Mouse (Mus musculus): ENCODE measurements around the gene Marcksl1.
A peak's percentile ranks its signal among the peaks of the same experiment; 100 is the strongest.

Gene Marcksl1

GRCm38 (mm10) chr4:129513086-129513767 lies at the start of gene Marcksl1:
Gene Marcksl1, plus strand, starts transcription at chr4:129513581.
- peak; percentile 94 for DNase-seq (ENCODE audit: extremely low spot score)

DNA sequence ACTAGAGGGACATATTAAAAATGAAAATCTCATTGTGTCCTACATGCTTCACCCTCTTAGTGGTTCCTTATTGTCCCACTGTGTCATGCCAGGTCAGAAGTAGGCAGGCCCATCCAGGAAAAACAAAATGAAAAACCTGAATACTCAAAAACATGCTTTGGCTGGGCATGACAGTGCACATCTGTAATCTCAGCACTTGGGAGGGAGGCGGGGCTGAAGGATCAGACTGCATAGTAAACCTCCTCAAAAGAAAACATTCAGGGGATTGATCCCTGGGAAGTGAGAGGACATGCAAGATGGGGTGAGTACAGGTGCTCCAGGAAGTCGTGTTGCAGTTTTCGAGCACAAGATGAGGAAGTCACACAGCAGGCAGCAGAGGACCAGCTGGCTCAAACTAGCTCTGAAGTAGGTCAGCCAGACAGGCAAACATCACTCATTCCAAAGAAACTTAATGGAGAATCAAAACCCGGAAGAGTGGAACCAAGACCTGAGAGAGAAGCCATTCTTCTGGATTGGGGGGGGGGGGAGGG lies 49.0 kb upstream of the Marcksl1 start:
- DNase-seq (ENCODE audit: extremely low spot score), result no peak

GRCm38 (mm10) chr4:129476047-129476446 lies 37.3 kb upstream of the Marcksl1 start:
- DNase-seq (ENCODE audit: extremely low spot score), result no peak

DNA sequence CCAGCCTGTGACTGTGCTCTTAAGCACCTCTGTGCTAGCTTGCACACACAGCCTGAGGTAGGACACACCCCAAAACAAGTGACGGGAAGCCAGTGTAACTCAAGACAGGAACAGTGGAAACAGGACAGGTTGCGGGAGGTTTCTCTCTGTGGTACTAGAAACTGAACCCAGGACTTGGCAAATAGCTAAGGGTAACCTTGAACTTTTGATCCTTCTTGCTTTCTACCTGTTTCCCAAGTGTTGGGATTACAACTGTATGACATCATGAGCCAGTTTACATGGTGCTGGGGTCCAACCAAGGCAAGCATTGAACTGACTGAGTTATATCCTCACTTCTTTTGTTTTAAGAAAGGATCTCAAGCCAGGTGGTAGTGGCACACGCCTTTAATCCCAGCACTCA lies 33.5 kb upstream of the Marcksl1 start:
- no peak for DNase-seq (ENCODE audit: extremely low spot score)

DNA sequence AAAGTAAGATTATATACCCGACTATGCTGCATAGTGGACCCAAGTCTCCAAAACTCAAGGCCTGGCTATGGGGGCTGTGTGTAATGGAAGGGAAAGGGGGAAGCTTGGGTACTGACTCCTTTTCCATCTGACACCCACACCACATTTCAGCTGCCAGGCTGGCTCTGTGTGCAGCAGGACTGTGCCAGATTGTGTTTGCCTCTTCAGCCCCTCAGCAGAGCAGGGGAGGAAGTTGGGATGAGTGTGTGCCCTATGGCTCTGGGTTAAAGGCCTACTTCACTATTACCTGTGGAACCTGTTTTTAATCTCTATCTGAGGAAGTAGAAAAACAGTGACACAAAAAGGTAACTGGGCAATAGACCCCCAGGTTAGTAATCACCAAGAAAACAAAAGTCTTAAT lies 32.3 kb upstream of the Marcksl1 start:
- DNase-seq (ENCODE audit: extremely low spot score), result no peak

GRCm38 (mm10) chr4:129490972-129491880 lies 22.2 kb upstream of the Marcksl1 start, which contains the start of the genes Tssk3 and Fam229a:
Gene Tssk3, minus strand, starts transcription at chr4:129491022.
Gene Fam229a, plus strand, starts transcription at chr4:129491190.
- peak; percentile 49 for DNase-seq (ENCODE audit: extremely low spot score)

GRCm38 (mm10) chr4:129494681-129495080 lies 18.7 kb upstream of the Marcksl1 start:
- DNase-seq (ENCODE audit: extremely low spot score), result no peak

GRCm38 (mm10) chr4:129495672-129496562 lies 17.5 kb upstream of the Marcksl1 start:
- peak; percentile 48 for DNase-seq (ENCODE audit: extremely low spot score)

DNA sequence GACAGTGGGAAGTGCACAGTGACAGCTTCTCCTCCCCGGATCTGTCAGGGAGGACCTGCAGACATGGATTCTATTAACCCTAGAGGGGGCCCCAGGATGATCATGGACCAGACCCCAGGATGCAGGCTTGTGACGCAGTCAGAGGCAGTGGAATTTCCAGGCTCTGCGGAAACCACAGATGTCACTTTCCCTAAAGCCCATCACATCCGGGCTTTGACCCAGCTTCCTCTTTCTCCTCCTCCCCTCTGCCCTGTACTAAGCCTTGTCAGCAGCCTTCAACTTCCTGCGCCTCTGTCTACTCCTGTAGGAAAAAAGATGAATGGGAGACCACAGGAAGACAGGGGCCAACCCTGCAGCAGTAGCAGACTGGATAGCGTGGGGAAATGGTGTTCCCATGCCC lies 16.8 kb upstream of the Marcksl1 start:
- DNase-seq (ENCODE audit: extremely low spot score), result no peak

DNA sequence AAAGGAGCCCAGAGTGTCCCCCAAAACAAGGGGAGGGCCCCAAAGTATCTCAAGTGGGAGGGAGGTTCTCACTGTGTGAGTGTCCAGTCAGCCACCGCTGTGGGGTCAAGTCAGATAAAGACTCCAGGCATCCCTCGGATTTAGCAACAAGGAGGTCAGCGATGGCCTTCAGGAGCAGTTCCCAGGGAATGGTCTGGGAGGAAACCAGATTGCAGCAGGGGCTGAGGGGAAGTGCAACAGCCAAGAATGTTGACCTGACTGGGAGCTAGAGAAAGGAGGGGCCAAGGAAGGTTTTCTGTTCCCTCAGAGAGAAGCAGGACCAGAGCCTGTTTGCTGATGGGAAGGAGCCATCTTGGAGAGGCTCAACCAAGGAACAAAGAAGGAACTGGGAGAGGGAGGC lies 14.4 kb upstream of the Marcksl1 start:
- DNase-seq (ENCODE audit: extremely low spot score), result no peak

DNA sequence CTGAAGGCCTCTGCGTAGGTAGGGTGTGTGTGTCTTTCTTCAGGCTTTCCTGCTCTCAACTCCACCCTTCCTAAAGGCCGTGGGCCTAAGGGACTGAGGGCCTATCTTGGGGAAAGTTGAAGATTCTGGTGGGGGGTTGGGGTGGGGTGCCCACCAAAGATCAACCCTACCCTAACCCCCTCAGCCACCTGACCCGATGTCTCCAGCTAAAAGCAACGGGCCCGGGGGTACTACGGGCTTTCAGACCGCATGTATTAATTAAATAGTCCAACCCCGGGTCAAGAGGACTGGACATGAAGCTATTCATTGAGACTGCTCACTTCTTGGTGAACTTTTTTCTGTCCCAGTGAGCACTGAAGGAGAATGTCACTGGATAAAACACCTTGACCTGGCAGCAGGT lies 13.4 kb upstream of the Marcksl1 start:
- no peak for DNase-seq (ENCODE audit: extremely low spot score)

- DNase-seq (ENCODE audit: extremely low spot score), result peak; percentile 100
These were observed 12.5 kb upstream of the Marcksl1 start for GRCm38 (mm10) chr4:129500607-129501566.

- no peak for DNase-seq (ENCODE audit: extremely low spot score)
These were observed 11.0 kb upstream of the Marcksl1 start for GRCm38 (mm10) chr4:129502327-129502888.

DNA sequence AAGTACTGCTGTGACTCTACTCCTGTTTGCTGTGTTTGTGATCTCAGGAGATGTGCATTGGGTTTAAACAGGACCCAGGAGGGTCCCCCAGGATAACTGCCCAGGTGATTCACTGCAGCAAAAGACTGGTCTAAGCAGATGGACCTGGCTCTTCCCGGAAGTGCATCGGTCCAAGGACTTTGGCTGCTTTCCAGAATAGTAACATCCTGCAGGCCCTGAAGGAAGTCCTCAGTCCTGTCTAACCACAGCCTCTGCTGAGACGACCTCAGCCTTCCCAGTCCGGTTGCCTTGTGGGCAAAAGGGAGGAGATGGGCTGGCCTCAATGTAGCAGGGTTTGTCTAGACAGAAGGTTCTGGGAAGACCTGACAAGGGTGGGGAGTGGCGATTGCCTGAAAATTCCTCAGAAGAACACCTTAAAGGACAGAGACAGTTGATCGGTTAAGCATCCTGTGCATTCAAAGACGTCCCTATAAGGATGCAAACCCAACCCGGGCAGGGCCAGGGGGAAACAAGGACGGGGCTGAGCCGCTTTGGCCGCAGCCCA lies 10.4 kb upstream of the Marcksl1 start:
- DNase-seq (ENCODE audit: extremely low spot score), result no peak

DNA sequence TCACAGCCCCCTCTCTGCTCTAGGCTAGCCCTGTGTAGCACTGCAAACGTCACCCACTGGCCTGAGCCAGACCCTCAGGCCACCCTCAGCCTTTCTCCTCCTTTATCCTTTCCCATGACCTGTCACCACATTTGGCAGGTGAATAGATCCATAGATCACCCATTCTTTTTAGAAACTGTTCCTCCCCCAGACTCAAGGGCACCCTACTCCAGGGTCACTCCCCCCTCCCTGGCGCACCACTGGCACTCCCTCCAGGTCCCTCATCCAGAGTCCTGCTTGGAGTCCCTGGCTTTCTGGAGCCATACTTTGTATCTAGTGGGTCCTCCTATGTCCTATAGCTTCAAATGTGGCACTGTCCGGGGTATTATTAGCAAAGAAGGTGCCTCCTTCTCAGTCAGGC lies 7.9 kb upstream of the Marcksl1 start:
- DNase-seq (ENCODE audit: extremely low spot score), result no peak

GRCm38 (mm10) chr4:129507434-129508236 lies 5.7 kb upstream of the Marcksl1 start:
- no peak for DNase-seq (ENCODE audit: extremely low spot score)

GRCm38 (mm10) chr4:129508237-129508515 lies 5.2 kb upstream of the Marcksl1 start:
- DNase-seq (ENCODE audit: extremely low spot score), result no peak

DNA sequence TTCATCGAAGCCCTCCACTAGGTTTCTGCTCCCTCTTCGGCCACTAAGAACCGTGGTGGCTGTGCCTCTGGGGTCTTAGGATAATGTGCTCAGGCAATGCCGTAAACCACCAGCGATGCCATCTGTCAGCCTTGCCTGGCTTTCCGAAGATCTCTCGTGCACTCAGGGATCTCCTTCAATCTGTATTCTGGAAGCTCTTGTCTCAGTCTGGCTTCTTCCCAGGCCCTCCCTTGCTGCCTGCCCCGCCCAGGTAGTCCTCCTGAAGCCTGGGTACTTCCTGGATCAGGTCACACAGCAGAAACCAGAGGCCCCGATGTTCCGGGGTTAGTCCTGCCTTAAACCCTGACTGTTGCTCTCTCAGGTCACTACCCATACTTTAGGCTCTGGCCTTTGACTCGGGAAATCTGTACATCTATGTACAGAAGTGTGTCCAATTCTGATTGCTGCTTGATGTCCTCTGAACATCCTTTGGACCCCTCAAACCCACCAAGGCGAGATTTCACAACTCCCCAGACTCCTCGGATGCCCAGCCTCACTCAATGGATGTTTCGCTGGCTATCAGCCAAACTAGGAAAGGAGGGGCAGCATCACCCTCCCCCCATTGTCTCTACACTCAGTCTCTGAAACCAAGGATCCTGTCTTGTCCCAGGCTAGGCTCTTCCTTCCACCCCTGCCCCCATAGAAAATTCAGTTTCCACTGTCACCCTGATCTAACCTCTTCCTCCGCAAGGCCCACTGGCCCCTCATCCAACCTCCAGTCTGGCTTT lies 4.4 kb upstream of the Marcksl1 start:
- DNase-seq (ENCODE audit: extremely low spot score), result no peak
